ENCODE assay signal across 8 mouse cellular contexts in genomic region chr1:171360656-171361055, GRCm38 (mm10). TPM values are rescaled to one million over a fixed set of nuclear protein-coding genes. Genes with fewer than 3 reads are reported as not detected.
DNase-seq lines count a peak whose midpoint lies in the region; ATAC-seq and TF ChIP-seq lines count a peak whose summit lies in the region.

Gene Klhdc9 (minus strand): TSS chr1:171360798.

- peak; percentile 97 for ATAC-seq in forebrain, embryonic 14.5 days
- ATAC-seq in liver, embryonic 14.5 days (ENCODE audit: insufficient read depth), result peak; percentile 86
- ATAC-seq in stomach, embryonic 14.5 days (ENCODE audit: insufficient number of reproducible peaks, insufficient read depth, low FRiP score, low read depth), result peak; percentile 92

- intact Hi-C loops in heart, postnatal 10 days (cut with DNase I), result loop anchor here (1.0 to 2.0 kb wide), 3 partner anchors 50 to 206 kb away; partner anchors contain the start of gene Usf1

- peak; percentile 93 for DNase-seq in cerebellum, adult 11-12 months
- peak; percentile 99 for DNase-seq in forebrain, embryonic 14.5 days (ENCODE audit: low spot score)
- peak; percentile 88 to 94 for DNase-seq in heart, postnatal 10 days
- DNase-seq in kidney, postnatal 36 days, result peak; percentile 92 to 94
- peak; percentile 74 to 90 (median 88) for DNase-seq in liver, embryonic 14.5 days (ENCODE audit: low read depth in 3 of 3, low spot score in 3 of 3)
- DNase-seq in neural tube, embryonic 10.5 days (ENCODE audit: extremely low spot score, low spot score), result peak; percentile 93

- WGBS in forebrain, embryonic 14.5 days, result under 1% methylated on average over 21 of the region's 21 CpGs
- 2% methylated on average over 21 of the region's 21 CpGs for WGBS in liver, embryonic 14.5 days (ENCODE audit: insufficient replicate concordance)
- WGBS in stomach, embryonic 14.5 days, result under 1% methylated on average over 21 of the region's 21 CpGs

- H3K9ac ChIP-seq in forebrain, embryonic 14.5 days (ENCODE audit: low read length), result peak within 1 kb of the TSS; percentile 60
- peak within 1 kb of the TSS; percentile 65 for H3K9ac ChIP-seq in liver, embryonic 14.5 days (replicated peaks)
- peak within 1 kb of the TSS; percentile 49 for H3K9ac ChIP-seq in stomach, embryonic 14.5 days (replicated peaks; ENCODE audit: low read depth, low read length)

- no peaks in the 10 kb centered on the region for H3K27me3 ChIP-seq in E14TG2a.4 (ENCODE audit: insufficient read depth, low read length)
- no peaks in the 10 kb centered on the region for H3K27me3 ChIP-seq in forebrain, embryonic 14.5 days (replicated peaks; ENCODE audit: control insufficient read depth, insufficient read depth, low read length)
- no peaks in the 10 kb centered on the region for H3K27me3 ChIP-seq in liver, embryonic 14.5 days (ENCODE audit: control insufficient read depth, insufficient read depth, low read length)
- no peaks in the 10 kb centered on the region for H3K27me3 ChIP-seq in stomach, embryonic 14.5 days (ENCODE audit: control insufficient read depth, insufficient read depth, low read length)

- H3K4me1 ChIP-seq in E14TG2a.4 (replicated peaks; ENCODE audit: low read depth, low read length), result peaks cover 44% of the 10 kb centered on the region
- peaks cover 8% of the 10 kb centered on the region for H3K4me1 ChIP-seq in forebrain, embryonic 14.5 days (ENCODE audit: control insufficient read depth, insufficient read depth, low read length)
- H3K4me1 ChIP-seq in liver, embryonic 14.5 days (replicated peaks; ENCODE audit: control insufficient read depth in 2 of 2, insufficient read depth in 2 of 2, low read length in 1 of 2), result peaks cover 6 to 11% of the 10 kb centered on the region in 2 experiments
- peaks cover 6% of the 10 kb centered on the region for H3K4me1 ChIP-seq in stomach, embryonic 14.5 days (ENCODE audit: control insufficient read depth, insufficient read depth, low read length)

- H3K27ac ChIP-seq in forebrain, embryonic 14.5 days (ENCODE audit: low read depth, low read length), result peak within 1 kb of the TSS; percentile 55
- H3K27ac ChIP-seq in liver, embryonic 14.5 days, result peak within 1 kb of the TSS; percentile 3; the same call in 1 of the 2 replicates
- peak within 1 kb of the TSS; percentile 34; the same call in 1 of the 2 replicates for H3K27ac ChIP-seq in stomach, embryonic 14.5 days (ENCODE audit: low read length)

- peak within 1 kb of the TSS; percentile 82 for H3K4me3 ChIP-seq in E14TG2a.4 (replicated peaks; ENCODE audit: low read length)
- H3K4me3 ChIP-seq in forebrain, embryonic 14.5 days (ENCODE audit: low read depth, low read length), result peak within 1 kb of the TSS; percentile 48
- H3K4me3 ChIP-seq in liver, embryonic 14.5 days (ENCODE audit: insufficient read depth in 1 of 2, low read depth in 2 of 2, low read length in 2 of 2), result peak within 1 kb of the TSS; percentile 59 to 84
- H3K4me3 ChIP-seq in stomach, embryonic 14.5 days (ENCODE audit: low read depth, low read length), result peak within 1 kb of the TSS; percentile 47

- H3K36me3 ChIP-seq in E14TG2a.4 (ENCODE audit: insufficient read depth, low read length), result peaks cover 41% of the 10 kb centered on the region
- peaks cover 23% of the 10 kb centered on the region for H3K36me3 ChIP-seq in forebrain, embryonic 14.5 days (ENCODE audit: control insufficient read depth, insufficient read depth, low read length)
- peaks cover 4% of the 10 kb centered on the region; the same call in 1 of the 2 replicates for H3K36me3 ChIP-seq in liver, embryonic 14.5 days (replicated peaks; ENCODE audit: control insufficient read depth, insufficient read depth, low read depth)
- H3K36me3 ChIP-seq in stomach, embryonic 14.5 days (ENCODE audit: control insufficient read depth, insufficient read depth, low read length), result peaks cover 15% of the 10 kb centered on the region; the same call in 1 of the 2 replicates

- no peak for TF ChIP-seq CTCF in E14TG2a.4 (conservative IDR thresholded peaks at IDR 0.05; ENCODE audit: low read length)
- no peak for TF ChIP-seq CTCF in liver, embryonic 14.5 days (IDR thresholded peaks at IDR 0.05; ENCODE audit: low read depth)

- no peak for TF ChIP-seq EP300 in liver, embryonic 14.5 days (IDR thresholded peaks at IDR 0.05; ENCODE audit: low read depth)

- peak within 1 kb of the TSS; percentile 84 for H3K4me2 ChIP-seq in forebrain, embryonic 14.5 days (ENCODE audit: low read length)
- peak within 1 kb of the TSS; percentile 75 for H3K4me2 ChIP-seq in liver, embryonic 14.5 days (ENCODE audit: low read depth)
- H3K4me2 ChIP-seq in stomach, embryonic 14.5 days (replicated peaks; ENCODE audit: low read depth, low read length), result peak within 1 kb of the TSS; percentile 57

- H3K9me3 ChIP-seq in E14TG2a.4 (ENCODE audit: low read length), result no peaks in the 10 kb centered on the region
- H3K9me3 ChIP-seq in forebrain, embryonic 14.5 days (replicated peaks; ENCODE audit: control insufficient read depth, low read length), result no peaks in the 10 kb centered on the region
- H3K9me3 ChIP-seq in liver, embryonic 14.5 days (ENCODE audit: control insufficient read depth, low read length), result no peaks in the 10 kb centered on the region
- 0 out of 2 replicates have a peak, but pooled peaks cover 3% of the 10 kb centered on the region for H3K9me3 ChIP-seq in stomach, embryonic 14.5 days (ENCODE audit: control insufficient read depth, low read depth, low read length)

RNA-seq across cellular contexts. Expression of gene Klhdc9, which starts in this region (rescaled TPM):
- 3.0 and 5.2 TPM in 2 replicates for polyA plus RNA-seq in forebrain, embryonic 14.5 days (2014; fragmentation: Nextera tagmentation; extraction: Ambion mirVana)
- total RNA-seq in heart, postnatal 10 days (2021), result under 1 TPM; 0.60 to 0.65 TPM
- 0.27 and 0.39 TPM in 2 replicates for polyA plus RNA-seq in liver, embryonic 14.5 days (2012; rRNA removed)
- polyA plus RNA-seq in liver, embryonic 14.5 days (2014; fragmentation: Nextera tagmentation; extraction: Ambion mirVana), result 0.49 and 0.70 TPM in 2 replicates
- polyA plus RNA-seq in stomach, embryonic 14.5 days (2014; fragmentation: Nextera tagmentation; extraction: Ambion mirVana), result 1.5 and 1.6 TPM in 2 replicates

Comparison
In these comparisons a context has a peak if more than half of its experiments do, and no peak if none do; other contexts are left out.
1. Peak in every context shown above with its lines: DNase-seq, ATAC-seq, H3K4me3 ChIP-seq and H3K27ac ChIP-seq.
2. Peak in DNase-seq in heart, postnatal 10 days; RNA of the gene not detected or under 1 TPM.
3. Peak in DNase-seq, ATAC-seq, H3K4me3 ChIP-seq, H3K27ac ChIP-seq, H3K9ac ChIP-seq and H3K4me2 ChIP-seq in liver, embryonic 14.5 days; RNA of the gene not detected or under 1 TPM.
4. H3K27ac ChIP-seq: peak in every context shown above with its lines; median percentile 55 in forebrain, embryonic 14.5 days; 34 in stomach, embryonic 14.5 days; 3 in liver, embryonic 14.5 days.